Mouse (Mus musculus) CH12.LX (cell line): ENCODE results near the gene Slc5a11. TPM values are rescaled to one million over a fixed set of nuclear protein-coding genes. Genes with fewer than 3 reads are reported as not detected.

ENCODE experiments used
- DNase-seq: peaks from one replicate; pipeline ENCODE4 v3.0.0-alpha.2; 2013; ENCODE audit errors: extremely low read depth
- H3K27ac ChIP-seq: 2 replicates; pipeline ENCODE4 v1.5.1; 2012; ENCODE audit warnings: low read depth, mild to moderate bottlenecking, control low read depth, moderate library complexity; ENCODE audit not compliant: insufficient read depth
- H3K27me3 ChIP-seq: replicated peaks from 2 replicates; pipeline ENCODE3; 2012; ENCODE audit warnings: inconsistent platforms
- H3K36me3 ChIP-seq, 2 experiments: replicated peaks in 1 of 2; 2 replicates each; pipeline versions ENCODE3 to v1.6.1; 2012; ENCODE audit warnings: inconsistent platforms in 1 of 2, low read length in 1 of 2, mild to moderate bottlenecking in 1 of 2, mixed read lengths in 1 of 2, moderate library complexity in 1 of 2; ENCODE audit not compliant: control insufficient read depth in 1 of 2, insufficient read depth in 1 of 2
- H3K4me1 ChIP-seq, 2 experiments: 2 replicates each; pipeline ENCODE4 v1.6.1; 2012; ENCODE audit warnings: inconsistent platforms in 1 of 2, moderate library complexity in 1 of 2; ENCODE audit not compliant: insufficient read depth in 2 of 2, control insufficient read depth in 1 of 2
- H3K4me2 ChIP-seq: 2 replicates; pipeline ENCODE4 v1.6.1; 2012; ENCODE audit warnings: low read depth, mild to moderate bottlenecking, control low read depth; ENCODE audit not compliant: poor library complexity, insufficient read depth, severe bottlenecking
- H3K4me3 ChIP-seq, 3 experiments: fragments of 150-350 bp in 1 of 3; sonication (generic) in 1 of 3; replicated peaks in 1 of 3; 2 replicates each; pipeline versions ENCODE3 to v1.5.1; 2011 to 2012; ENCODE audit warnings: low read depth in 2 of 3, low read length in 2 of 3, mild to moderate bottlenecking in 2 of 3, moderate library complexity in 2 of 3, control low read depth in 1 of 3, improper control_type of control experiment in 1 of 3, inconsistent platforms in 1 of 3, mixed read lengths in 1 of 3; ENCODE audit not compliant: poor library complexity in 1 of 3
- H3K79me2 ChIP-seq: replicated peaks from 2 replicates; pipeline ENCODE4 v1.6.1; 2012; ENCODE audit warnings: mild to moderate bottlenecking, moderate library complexity; ENCODE audit not compliant: control insufficient read depth, poor library complexity, insufficient read depth, severe bottlenecking; ENCODE audit errors: extremely low read depth
- H3K9ac ChIP-seq: 2 replicates; pipeline ENCODE4 v1.6.1; 2012; ENCODE audit warnings: low read depth, mild to moderate bottlenecking, control low read depth, moderate library complexity; ENCODE audit not compliant: insufficient read depth
- H3K9me3 ChIP-seq: replicated peaks from 2 replicates; pipeline ENCODE3; 2012; ENCODE audit warnings: low read length, inconsistent platforms, mixed read lengths
- BHLHE40 ChIP-seq: IDR thresholded peaks from 2 replicates; pipeline ENCODE4 v1.6.1; 2011; ENCODE audit warnings: mild to moderate bottlenecking, low read depth, low read length, improper control_type of control experiment
- CTCF ChIP-seq, 2 experiments: IDR thresholded peaks in 1 of 2; conservative IDR thresholded peaks in 1 of 2; 2 replicates each; pipeline ENCODE4 v1.5.1; 2011 to 2012; ENCODE audit warnings: low read depth in 2 of 2, low read length in 2 of 2, improper control_type of control experiment in 1 of 2, inconsistent platforms in 1 of 2, mild to moderate bottlenecking in 1 of 2, moderate library complexity in 1 of 2
- E2F4 ChIP-seq: IDR thresholded peaks from 2 replicates; pipeline ENCODE4 v1.6.1; 2011; ENCODE audit warnings: low read depth, low read length, improper control_type of control experiment; ENCODE audit not compliant: insufficient replicate concordance
- EP300 ChIP-seq: IDR thresholded peaks from 2 replicates; pipeline ENCODE4 v1.6.1; 2011; ENCODE audit warnings: low read length, improper control_type of control experiment
- GABPA ChIP-seq: IDR thresholded peaks from 2 replicates; pipeline ENCODE4 v1.6.1; 2012; ENCODE audit warnings: low read depth, low read length, improper control_type of control experiment, inconsistent platforms; ENCODE audit not compliant: insufficient replicate concordance
- IRF4 ChIP-seq: IDR thresholded peaks from 2 replicates; pipeline ENCODE4 v1.6.1; 2014; ENCODE audit warnings: low read depth, mild to moderate bottlenecking, inconsistent platforms, low read length, improper control_type of control experiment
- JUN ChIP-seq: IDR thresholded peaks from 2 replicates; pipeline ENCODE4 v1.6.1; 2011; ENCODE audit warnings: low read depth, mild to moderate bottlenecking, low read length, improper control_type of control experiment, moderate library complexity; ENCODE audit not compliant: insufficient read depth
- MAX ChIP-seq: IDR thresholded peaks from 2 replicates; pipeline ENCODE4 v1.6.1; 2011; ENCODE audit warnings: low read length, improper control_type of control experiment
- MAZ ChIP-seq: IDR thresholded peaks from 2 replicates; pipeline ENCODE4 v1.6.1; 2012; ENCODE audit warnings: low read depth, mild to moderate bottlenecking, inconsistent platforms, low read length, improper control_type of control experiment, moderate library complexity
- MYC ChIP-seq: IDR thresholded peaks from 2 replicates; pipeline ENCODE4 v1.6.1; 2011; ENCODE audit warnings: low read depth, mild to moderate bottlenecking, improper control_type of control experiment, low read length
- NELFE ChIP-seq: IDR thresholded peaks from 2 replicates; pipeline ENCODE4 v1.6.1; 2011; ENCODE audit warnings: low read depth, low read length, improper control_type of control experiment
- RAD21 ChIP-seq: IDR thresholded peaks from 2 replicates; pipeline ENCODE4 v1.6.1; 2011; ENCODE audit warnings: low read depth, mild to moderate bottlenecking, low read length, improper control_type of control experiment, moderate library complexity
- RCOR1 ChIP-seq: conservative IDR thresholded peaks from 2 replicates; pipeline ENCODE4 v1.6.1; 2012; ENCODE audit warnings: low read depth, mild to moderate bottlenecking, inconsistent platforms, low read length, improper control_type of control experiment
- SIN3A ChIP-seq: IDR thresholded peaks from 2 replicates; pipeline ENCODE4 v1.6.1; 2012; ENCODE audit warnings: low read length, improper control_type of control experiment, inconsistent platforms
- SMC3 ChIP-seq: IDR thresholded peaks from 2 replicates; pipeline ENCODE4 v1.6.1; 2011; ENCODE audit warnings: low read depth, low read length, improper control_type of control experiment
- USF1 ChIP-seq: IDR thresholded peaks from 2 replicates; pipeline ENCODE4 v1.6.1; 2014; ENCODE audit warnings: low read depth, mild to moderate bottlenecking, inconsistent platforms, low read length, improper control_type of control experiment
- ZC3H11A ChIP-seq: IDR thresholded peaks from 2 replicates; pipeline ENCODE4 v1.6.1; 2012; ENCODE audit warnings: low read depth, mild to moderate bottlenecking, inconsistent platforms, low read length, improper control_type of control experiment
- ZKSCAN1 ChIP-seq: IDR thresholded peaks from 2 replicates; pipeline ENCODE4 v1.6.1; 2012; ENCODE audit warnings: low read depth, inconsistent platforms, low read length, improper control_type of control experiment, borderline replicate concordance
- ZNF384 ChIP-seq: IDR thresholded peaks from 2 replicates; pipeline ENCODE4 v1.6.1; 2012; ENCODE audit warnings: low read depth, low read length, improper control_type of control experiment, inconsistent platforms
- dilution Hi-C: fragments of 300-500 bp; cut with MboI; formaldehyde crosslinking; loops from 2 replicates; pipeline ENCODE4 v1.14.3; 2020; ENCODE audit warnings: low sequenced_read_pairs; ENCODE audit not compliant: extremely low pct_unique_long_range_greater_than_20kb, extremely low pct_ligation_motif_present
- in situ Hi-C: fragments of 300-500 bp; cut with MboI; formaldehyde crosslinking; loops from 3 replicates; pipeline ENCODE4 v1.14.3; 2019; ENCODE audit warnings: low sequenced_read_pairs, low pct_ligation_motif_present, low pct_unique_long_range_greater_than_20kb, mixed read lengths
- polyA plus RNA-seq: library from polyadenylated mRNA; unstranded; fragments of >175 nt; gene quantifications from 2 replicates; pipeline ENCODE4 v1.2.1, GENCODE M21; 2012; ENCODE audit warnings: low read depth; ENCODE audit not compliant: insufficient read length
- total RNA-seq, 2 experiments: library from RNA; depleted of rRNA; stranded (reverse); fragments of 300-350 nt in 1 of 2; fragments of >200 nt in 1 of 2; gene quantifications; 2 replicates each; pipeline ENCODE4 v1.2.3; 2012 to 2014

Gene Slc5a11
- total and polyA plus RNA-seq, 3 experiments: 0.38 to 1.3 (median 1.2) TPM

DNA sequence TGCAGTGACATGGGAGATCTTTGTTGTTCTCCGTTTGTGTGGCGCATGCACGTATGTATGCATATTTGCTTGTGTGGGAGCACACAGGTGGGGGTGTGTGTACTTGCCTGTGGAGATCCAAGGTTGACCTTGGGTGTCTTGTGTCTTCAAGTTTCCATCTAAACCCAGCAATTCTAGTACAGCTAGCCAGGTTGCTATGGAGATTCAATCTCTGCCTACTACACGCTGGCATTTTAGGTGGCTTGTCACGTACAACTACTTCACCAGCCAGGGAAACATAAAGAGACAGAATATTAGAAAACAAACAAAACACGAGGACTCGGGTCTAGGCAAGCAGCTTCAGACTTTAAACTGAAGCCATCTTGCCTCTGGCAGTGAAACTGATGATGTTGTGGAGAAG lies 38.8 kb downstream of the Slc5a11 start:
- in situ Hi-C loops: no loop called here
- DNase-seq: no peak
- Histone ChIP-seq H3K9me3 (no peaks in the 10 kb centered on the region), H3K36me3 (no peaks in the 10 kb centered on the region), H3K4me1 (peaks cover 4 to 25% of the 10 kb centered on the region in 2 experiments), H3K27me3 (peaks cover 2% of the 10 kb centered on the region), H3K4me3 (no peak overlapping the region), H3K4me2 (peak overlapping the region; percentile 95), H3K27ac (no peak overlapping the region), H3K79me2 (no peaks in the 10 kb centered on the region), H3K9ac (no peak overlapping the region)
- TF ChIP-seq RAD21: no peak
- no peak for TF ChIP-seq ZC3H11A
- no peak for TF ChIP-seq MYC
- no peak for TF ChIP-seq NELFE
- TF ChIP-seq ZNF384: no peak
- TF ChIP-seq ZKSCAN1: no peak
- TF ChIP-seq GABPA: no peak
- no peak for TF ChIP-seq JUN
- TF ChIP-seq E2F4: no peak
- TF ChIP-seq RCOR1: no peak
- TF ChIP-seq MAX: no peak
- TF ChIP-seq IRF4: no peak
- no peak for TF ChIP-seq SMC3
- TF ChIP-seq MAZ: no peak
- TF ChIP-seq CTCF (conservative IDR thresholded peaks at IDR 0.05 in 1 of 2, IDR thresholded peaks at IDR 0.05 in 1 of 2; ENCODE audit: low read depth in 2 of 2, low read length in 2 of 2): no peak
- dilution Hi-C loops: no loop called here

DNA sequence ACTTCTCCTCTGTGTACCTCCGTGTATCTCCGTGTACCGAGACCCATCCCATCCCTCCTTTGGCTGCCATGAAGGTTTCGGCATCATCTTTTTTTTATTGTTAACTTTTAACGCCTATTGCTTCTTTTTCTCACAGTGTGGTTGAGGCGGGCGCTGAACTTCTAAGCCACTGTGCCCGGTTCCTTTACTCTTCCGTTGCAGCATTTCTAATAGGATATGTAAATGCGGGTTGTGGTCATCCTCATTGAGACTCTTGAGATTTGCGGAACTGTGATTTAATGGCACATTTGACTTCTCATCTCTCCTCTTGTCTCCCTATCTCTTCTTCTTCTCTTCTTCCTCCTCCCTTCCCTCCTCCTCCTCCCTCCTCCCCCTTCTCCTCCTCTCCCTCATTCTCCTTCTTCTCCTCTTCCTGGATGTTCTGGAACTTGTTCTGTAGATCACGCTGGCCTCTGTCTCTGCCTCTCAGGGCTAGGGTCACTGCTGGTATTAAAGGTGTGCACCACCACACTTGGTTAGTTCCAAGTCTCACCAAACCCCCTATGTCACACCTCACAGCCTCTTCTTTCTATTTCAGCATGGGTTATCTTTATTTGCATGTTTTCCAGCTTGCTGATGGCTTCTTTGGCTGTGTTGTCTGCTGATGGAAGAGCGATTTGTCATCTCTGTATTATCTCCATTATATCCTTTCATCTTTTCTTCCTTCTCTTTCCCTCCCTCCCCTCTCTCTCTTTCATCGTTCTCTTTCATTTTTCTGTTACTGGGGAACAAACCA lies 39.8 kb downstream of the Slc5a11 start:
- TF ChIP-seq SIN3A: 0 out of 2 replicates have a peak, but pooled peaks have one; percentile 33
- peak; percentile 40 for TF ChIP-seq BHLHE40
- TF ChIP-seq EP300: peak; percentile 54; the same call in 1 of the 2 replicates
- TF ChIP-seq MAZ: 0 out of 2 replicates have a peak, but pooled peaks have one; percentile 22
- TF ChIP-seq USF1: no peak
- Histone ChIP-seq H3K4me3 (peak overlapping the region; percentile 2 to 38 (median 7)), H3K79me2 (no peaks in the 10 kb centered on the region), H3K9me3 (no peaks in the 10 kb centered on the region), H3K27ac (no peak overlapping the region), H3K4me2 (peak overlapping the region; percentile 95), H3K36me3 (no peaks in the 10 kb centered on the region), H3K4me1 (peaks cover 4 to 25% of the 10 kb centered on the region in 2 experiments), H3K9ac (0 out of 2 replicates have a peak overlapping the region, but pooled peaks have one; percentile 5), H3K27me3 (peaks cover 2% of the 10 kb centered on the region)
- dilution Hi-C loops: no loop called here
- in situ Hi-C loops: no loop called here
- DNase-seq: peak; percentile 71
